Mouse (Mus musculus) CD8-positive naive resting alpha-beta T cell, adult 2 months (primary cell): ENCODE data around the gene 4930415O20Rik.
A peak's percentile ranks its signal among the peaks of the same experiment; 100 is the strongest.

Experiments used
- DNase-seq, 2 experiments: peaks; one replicate each; pipeline ENCODE4 v3.0.0; 2022; ENCODE audit warnings: low read depth in 2 of 2, low spot score in 2 of 2

Gene 4930415O20Rik

GRCm38 (mm10) chr15:98629464-98629863 is 58.7 kb downstream of the 4930415O20Rik start:
- DNase-seq = no peak

- DNase-seq = no peak
Measured at GRCm38 (mm10) chr15:98630540-98630939, 59.7 kb downstream of the 4930415O20Rik start, which contains the start of gene Cacnb3. Gene Cacnb3, plus strand, starts transcription at chr15:98630840.

- peak; percentile 77 to 82 for DNase-seq
Measured at GRCm38 (mm10) chr15:98631493-98631892, 60.7 kb downstream of the 4930415O20Rik start.

- no peak for DNase-seq
Measured at GRCm38 (mm10) chr15:98632107-98632744, 61.4 kb downstream of the 4930415O20Rik start.

- DNase-seq = no peak
Measured at GRCm38 (mm10) chr15:98632921-98633320, 62.1 kb downstream of the 4930415O20Rik start.

GRCm38 (mm10) chr15:98633822-98634470 is 63.1 kb downstream of the 4930415O20Rik start:
- DNase-seq = no peak

GRCm38 (mm10) chr15:98634541-98635081 is 63.8 kb downstream of the 4930415O20Rik start:
- DNase-seq = peak in 1 of 2 experiments; percentile 25

GRCm38 (mm10) chr15:98635291-98635841 is 64.6 kb downstream of the 4930415O20Rik start:
- no peak for DNase-seq

- no peak for DNase-seq
Measured at GRCm38 (mm10) chr15:98636517-98636916, 65.7 kb downstream of the 4930415O20Rik start.

- DNase-seq = no peak
Measured at GRCm38 (mm10) chr15:98637155-98637554, 66.4 kb downstream of the 4930415O20Rik start.
